Mouse (Mus musculus) heart, embryonic 12.5 days (tissue): Measurements from ENCODE around the gene St3gal3. TPM values are rescaled to one million over a fixed set of nuclear protein-coding genes. Genes with fewer than 3 reads are reported as not detected.

Experiments
- ATAC-seq: fragments of 200-750 bp; cut with Nextera tagmentation; 2 replicates; pipeline ENCODE4 v1.8.0; 2017; ENCODE audit warnings: moderate TSS enrichment, moderate library complexity; ENCODE audit not compliant: insufficient number of reproducible peaks, low FRiP score
- H3K27ac ChIP-seq: fragments of 300-500 bp; sonication (generic); 2 replicates; pipeline ENCODE4 v1.5.1; 2016; ENCODE audit warnings: mild to moderate bottlenecking, moderate library complexity; ENCODE audit not compliant: poor library complexity, severe bottlenecking
- H3K27me3 ChIP-seq: fragments of 300-500 bp; sonication (generic); replicated peaks from 2 replicates; pipeline ENCODE4 v1.6.1; 2016; ENCODE audit warnings: mild to moderate bottlenecking, moderate library complexity
- H3K36me3 ChIP-seq: fragments of 300-500 bp; sonication (generic); 2 replicates; pipeline ENCODE4 v1.6.1; 2016; ENCODE audit warnings: mild to moderate bottlenecking, moderate library complexity
- H3K4me1 ChIP-seq: fragments of 300-500 bp; sonication (generic); replicated peaks from 2 replicates; pipeline ENCODE4 v1.6.1; 2016; ENCODE audit warnings: mild to moderate bottlenecking
- H3K4me2 ChIP-seq: fragments of 300-500 bp; sonication (generic); 2 replicates; pipeline ENCODE4 v1.6.1; 2016; ENCODE audit warnings: mild to moderate bottlenecking, moderate library complexity
- H3K4me3 ChIP-seq: fragments of 300-500 bp; sonication (generic); 2 replicates; pipeline ENCODE4 v1.5.1; 2016; ENCODE audit warnings: mild to moderate bottlenecking
- H3K9ac ChIP-seq: fragments of 300-500 bp; sonication (generic); 2 replicates; pipeline ENCODE4 v1.6.1; 2016; ENCODE audit warnings: mild to moderate bottlenecking, moderate library complexity
- H3K9me3 ChIP-seq: fragments of 300-500 bp; sonication (generic); replicated peaks from 2 replicates; pipeline ENCODE4 v1.6.1; 2016; ENCODE audit warnings: mild to moderate bottlenecking, moderate library complexity
- WGBS: fragments of 180-500 bp; shearing (Covaris S2); methylation state at CpG from one replicate; pipeline ENCODE4 v1.1.7; 2016; 5-methylcytosine and 5-hydroxymethylcytosine counted together
- polyA plus RNA-seq: library from polyadenylated mRNA; unstranded; fragments of >200 nt; fragmentation: Nextera tagmentation; extraction: Ambion mirVana; gene quantifications from 2 replicates; pipeline ENCODE4 v1.2.1, GENCODE M21; 2016

Gene St3gal3
- polyA plus RNA-seq, 1 experiment from 2014 or later = 7.4 TPM

GRCm38 (mm10) chr4:118138891-118139290 is 4.2 kb upstream of the St3gal3 start:
- Histone ChIP-seq H3K4me1 (peaks cover 12% of the 10 kb centered on the region), H3K27me3 (no peaks in the 10 kb centered on the region), H3K4me3 (no peak overlapping the region), H3K4me2 (no peak overlapping the region), H3K27ac (no peak overlapping the region), H3K9ac (no peak overlapping the region), H3K36me3 (peaks cover 77% of the 10 kb centered on the region), H3K9me3 (no peaks in the 10 kb centered on the region)
- 72% methylated on average over 5 of the region's 5 CpGs for WGBS
- no peak for ATAC-seq

GRCm38 (mm10) chr4:118137857-118138256 is 3.1 kb upstream of the St3gal3 start:
- Histone ChIP-seq H3K4me3 (no peak overlapping the region), H3K36me3 (peaks cover 67% of the 10 kb centered on the region), H3K4me1 (peaks cover 16% of the 10 kb centered on the region), H3K4me2 (no peak overlapping the region), H3K9me3 (no peaks in the 10 kb centered on the region), H3K27me3 (no peaks in the 10 kb centered on the region), H3K27ac (no peak overlapping the region), H3K9ac (no peak overlapping the region)
- 90% methylated on average over 16 of the region's 16 CpGs for WGBS
- no peak for ATAC-seq

DNA sequence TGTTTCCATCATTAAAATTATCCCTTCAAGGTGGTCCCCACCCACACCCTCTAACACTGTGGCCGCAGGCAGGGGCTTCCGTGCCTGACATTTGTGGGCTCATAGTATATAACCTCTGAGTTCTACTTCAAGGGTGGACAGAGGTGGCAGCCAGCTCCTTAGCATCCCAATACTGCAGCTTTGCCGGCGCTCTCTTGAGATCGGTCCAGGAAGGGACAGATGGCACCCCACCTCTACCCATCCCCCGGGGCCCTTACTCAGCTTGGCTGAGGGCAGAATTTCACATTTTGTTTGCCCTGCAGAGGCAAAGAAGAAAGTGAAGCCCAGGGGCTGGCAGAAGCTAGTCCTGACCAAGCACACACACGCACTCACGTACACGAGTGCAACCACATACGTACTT is 2.6 kb upstream of the St3gal3 start:
- Histone ChIP-seq H3K4me3 (no peak overlapping the region), H3K4me2 (no peak overlapping the region), H3K4me1 (peaks cover 16% of the 10 kb centered on the region), H3K27ac (no peak overlapping the region), H3K9ac (no peak overlapping the region), H3K9me3 (no peaks in the 10 kb centered on the region), H3K36me3 (peaks cover 61% of the 10 kb centered on the region), H3K27me3 (no peaks in the 10 kb centered on the region)
- ATAC-seq = no peak
- 95% methylated on average over 10 of the region's 10 CpGs for WGBS

DNA sequence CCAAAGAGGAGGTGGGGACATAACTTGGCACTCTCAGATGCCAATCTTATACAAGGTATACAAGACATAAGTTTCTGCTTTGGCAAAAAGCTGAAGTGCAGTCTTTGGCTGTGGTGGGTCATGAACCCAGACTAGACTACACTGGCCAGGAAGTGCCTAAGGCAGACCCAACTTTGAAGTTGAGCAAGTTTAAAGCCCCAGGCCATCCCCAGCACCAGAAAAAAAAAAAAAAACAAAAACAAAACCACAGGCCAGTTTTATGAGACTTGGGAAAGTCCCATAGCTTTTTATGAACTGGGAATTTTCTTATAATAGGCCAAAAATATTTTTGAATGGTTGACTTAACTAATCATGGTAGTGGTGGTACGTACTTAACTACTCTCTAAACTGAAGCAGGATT is 700 bp upstream of the St3gal3 start:
- ATAC-seq = no peak
- no peaks in the 10 kb centered on the region for H3K27me3 ChIP-seq
- peak overlapping the region; percentile 88 for H3K4me3 ChIP-seq
- WGBS = 93% methylated on average over 1 of the region's 1 CpGs
- H3K9me3 ChIP-seq = no peaks in the 10 kb centered on the region
- peak overlapping the region; percentile 79 for H3K4me2 ChIP-seq
- peak overlapping the region; percentile 81 for H3K27ac ChIP-seq
- peaks cover 16% of the 10 kb centered on the region for H3K4me1 ChIP-seq
- H3K9ac ChIP-seq = peak overlapping the region; percentile 80
- peaks cover 44% of the 10 kb centered on the region for H3K36me3 ChIP-seq

GRCm38 (mm10) chr4:118131329-118131728 is 3.4 kb downstream of the St3gal3 start:
- Histone ChIP-seq H3K9ac (no peak overlapping the region), H3K27me3 (no peaks in the 10 kb centered on the region), H3K4me1 (peaks cover 14% of the 10 kb centered on the region), H3K36me3 (peaks cover 6% of the 10 kb centered on the region), H3K4me2 (no peak overlapping the region), H3K9me3 (no peaks in the 10 kb centered on the region), H3K27ac (no peak overlapping the region), H3K4me3 (no peak overlapping the region)
- ATAC-seq = no peak
- 87% methylated on average over 5 of the region's 5 CpGs for WGBS

GRCm38 (mm10) chr4:118123030-118123704 is 11.5 kb downstream of the St3gal3 start:
- 74% methylated on average over 14 of the region's 14 CpGs for WGBS
- Histone ChIP-seq H3K4me2 (no peak overlapping the region), H3K4me1 (peaks cover 23% of the 10 kb centered on the region), H3K27me3 (no peaks in the 10 kb centered on the region), H3K36me3 (peaks cover 5% of the 10 kb centered on the region; the same call in 1 of the 2 replicates), H3K9me3 (no peaks in the 10 kb centered on the region), H3K4me3 (no peak overlapping the region), H3K27ac (no peak overlapping the region), H3K9ac (no peak overlapping the region)
- no peak for ATAC-seq

DNA sequence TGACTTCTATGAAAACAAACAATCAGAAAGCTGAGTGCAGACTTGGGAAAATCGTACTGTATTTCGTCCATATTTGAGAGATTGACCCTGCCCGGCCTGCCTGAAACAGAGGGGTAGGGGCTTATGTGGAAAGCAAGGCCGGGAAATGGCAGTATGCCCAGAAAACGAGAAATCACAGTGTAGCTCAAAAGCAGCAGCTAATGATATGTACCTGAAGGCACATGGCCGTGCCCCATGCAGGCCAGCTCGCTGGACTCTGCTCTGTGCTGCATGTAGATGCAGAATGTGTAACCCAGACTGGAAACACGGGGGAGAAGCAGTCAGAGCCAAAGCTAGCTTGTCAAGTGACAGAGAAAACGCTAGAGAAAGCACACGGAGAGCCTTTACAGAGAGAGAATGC is 12.6 kb downstream of the St3gal3 start:
- Histone ChIP-seq H3K4me1 (peaks cover 18% of the 10 kb centered on the region), H3K9me3 (no peaks in the 10 kb centered on the region), H3K27me3 (no peaks in the 10 kb centered on the region), H3K27ac (no peak overlapping the region), H3K9ac (no peak overlapping the region), H3K4me2 (no peak overlapping the region), H3K4me3 (no peak overlapping the region), H3K36me3 (peaks cover 5% of the 10 kb centered on the region; the same call in 1 of the 2 replicates)
- 78% methylated on average over 10 of the region's 10 CpGs for WGBS
- no peak for ATAC-seq

DNA sequence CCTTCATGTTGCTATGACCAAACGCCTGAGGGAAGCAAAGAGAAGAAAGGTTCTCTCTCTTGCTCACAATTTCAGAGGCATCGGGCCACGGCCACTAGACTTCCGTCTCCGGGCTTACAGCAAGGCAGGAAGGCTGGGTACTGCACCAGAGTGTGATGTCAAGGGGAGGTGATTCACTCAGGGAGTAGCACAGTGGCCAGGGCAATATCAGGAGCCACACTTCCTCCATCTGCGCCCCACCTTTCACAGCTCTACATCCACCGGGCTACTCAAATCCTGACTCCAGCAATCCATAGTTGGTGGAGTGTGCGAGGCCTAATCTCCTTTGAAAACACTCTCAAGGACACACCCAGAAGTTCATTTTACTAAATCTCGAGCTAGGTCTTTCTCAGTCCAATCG is 17.1 kb downstream of the St3gal3 start:
- Histone ChIP-seq H3K4me2 (no peak overlapping the region), H3K27me3 (no peaks in the 10 kb centered on the region), H3K36me3 (peaks cover 5% of the 10 kb centered on the region; the same call in 1 of the 2 replicates), H3K9ac (no peak overlapping the region), H3K4me3 (no peak overlapping the region), H3K9me3 (no peaks in the 10 kb centered on the region), H3K27ac (no peak overlapping the region), H3K4me1 (peaks cover 11% of the 10 kb centered on the region)
- ATAC-seq = no peak
- WGBS = 87% methylated on average over 10 of the region's 10 CpGs

- H3K9me3 ChIP-seq = 0 out of 2 replicates have a peak, but pooled peaks cover 3% of the 10 kb centered on the region
- no peak overlapping the region for H3K4me2 ChIP-seq
- no peaks in the 10 kb centered on the region for H3K27me3 ChIP-seq
- no peak overlapping the region for H3K27ac ChIP-seq
- H3K9ac ChIP-seq = no peak overlapping the region
- peaks cover 8% of the 10 kb centered on the region; the same call in 1 of the 2 replicates for H3K4me1 ChIP-seq
- H3K36me3 ChIP-seq = peaks cover 5% of the 10 kb centered on the region; the same call in 1 of the 2 replicates
- WGBS = 85% methylated on average over 11 of the region's 11 CpGs
- no peak for ATAC-seq
- H3K4me3 ChIP-seq = no peak overlapping the region
These were observed 18.6 kb downstream of the St3gal3 start for GRCm38 (mm10) chr4:118116098-118116497.

DNA sequence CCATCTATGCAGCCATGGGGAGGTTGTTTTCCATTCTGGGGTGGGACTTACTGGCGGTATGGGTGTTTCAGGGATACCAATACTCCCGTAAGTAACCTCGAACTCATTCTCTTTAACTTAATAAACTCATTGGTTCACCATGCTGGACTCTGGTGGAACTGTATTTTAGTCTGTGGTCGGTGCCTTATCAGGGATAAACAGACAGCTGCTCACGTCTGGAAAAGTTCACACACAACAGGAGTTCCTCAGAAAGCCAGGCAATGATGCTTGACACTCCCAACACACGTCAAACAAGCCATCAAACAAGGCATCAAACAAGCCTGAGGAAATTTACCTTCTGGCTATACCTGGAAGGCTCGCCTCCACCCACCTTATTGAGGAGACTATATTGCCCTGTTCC is 19.6 kb downstream of the St3gal3 start:
- H3K27ac ChIP-seq = no peak overlapping the region
- WGBS = 67% methylated on average over 7 of the region's 7 CpGs
- no peak overlapping the region for H3K4me2 ChIP-seq
- ATAC-seq = no peak
- no peak overlapping the region for H3K4me3 ChIP-seq
- no peak overlapping the region for H3K9ac ChIP-seq
- 0 out of 2 replicates have a peak, but pooled peaks cover 5% of the 10 kb centered on the region for H3K9me3 ChIP-seq
- no peaks in the 10 kb centered on the region for H3K27me3 ChIP-seq
- peaks cover 5% of the 10 kb centered on the region; the same call in 1 of the 2 replicates for H3K36me3 ChIP-seq
- peaks cover 8% of the 10 kb centered on the region for H3K4me1 ChIP-seq

DNA sequence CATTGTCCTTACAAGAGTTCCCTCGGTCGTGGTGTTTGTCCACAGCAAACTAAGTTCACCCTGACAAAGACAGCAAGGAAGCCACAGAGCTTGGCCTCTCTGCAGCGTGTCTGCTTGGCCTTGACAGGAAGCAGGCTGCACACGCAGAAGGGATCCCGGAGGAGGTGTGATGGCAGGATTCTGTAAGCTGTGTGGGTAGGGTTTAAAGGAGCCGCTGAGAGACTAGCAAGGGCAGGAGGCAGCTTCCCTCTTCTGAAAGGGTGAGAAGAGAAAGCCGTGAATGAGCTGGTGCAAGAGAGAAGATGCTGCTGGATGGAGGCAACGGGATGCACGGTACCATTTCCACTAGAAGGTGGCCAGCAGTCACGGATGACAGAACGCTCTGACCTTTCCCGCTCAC is 22.1 kb downstream of the St3gal3 start:
- Histone ChIP-seq H3K36me3 (peaks cover 6% of the 10 kb centered on the region; the same call in 1 of the 2 replicates), H3K4me1 (peaks cover 25% of the 10 kb centered on the region), H3K9me3 (0 out of 2 replicates have a peak, but pooled peaks cover 5% of the 10 kb centered on the region), H3K27me3 (no peaks in the 10 kb centered on the region), H3K4me3 (no peak overlapping the region), H3K27ac (no peak overlapping the region), H3K9ac (no peak overlapping the region), H3K4me2 (no peak overlapping the region)
- ATAC-seq = no peak
- 69% methylated on average over 12 of the region's 12 CpGs for WGBS
